Mouse (Mus musculus) hindbrain, embryonic 11.5 days (tissue): ENCODE data around the gene Grk5. TPM values are rescaled to one million over a fixed set of nuclear protein-coding genes. Genes with fewer than 3 reads are reported as not detected.

ENCODE experiments used
- ATAC-seq: fragments of 200-750 bp; cut with Nextera tagmentation; 2 replicates; pipeline ENCODE4 v1.8.0; 2017; ENCODE audit warnings: mild to moderate bottlenecking, moderate TSS enrichment, moderate library complexity; ENCODE audit not compliant: low FRiP score
- DNase-seq: peaks from one replicate; pipeline ENCODE4 v3.0.0-alpha.2; 2015; ENCODE audit warnings: low spot score
- H3K27ac ChIP-seq: fragments of 300-500 bp; sonication (generic); 2 replicates; pipeline ENCODE4 v1.5.1; 2014; ENCODE audit warnings: mild to moderate bottlenecking, low read depth, low read length
- H3K27me3 ChIP-seq: fragments of 300-500 bp; sonication (generic); 2 replicates; pipeline ENCODE4 v1.6.1; 2014; ENCODE audit warnings: mild to moderate bottlenecking, low read length, moderate library complexity, mixed read lengths; ENCODE audit not compliant: control insufficient read depth, insufficient read depth
- H3K36me3 ChIP-seq: fragments of 300-500 bp; sonication (generic); 2 replicates; pipeline ENCODE4 v1.6.1; 2014; ENCODE audit warnings: mild to moderate bottlenecking, low read length, moderate library complexity, mixed read lengths; ENCODE audit not compliant: control insufficient read depth, insufficient read depth
- H3K4me1 ChIP-seq: fragments of 300-500 bp; sonication (generic); replicated peaks from 2 replicates; pipeline ENCODE4 v1.6.1; 2014; ENCODE audit warnings: low read length, mixed read lengths; ENCODE audit not compliant: control insufficient read depth, insufficient read depth
- H3K4me2 ChIP-seq: fragments of 300-500 bp; sonication (generic); replicated peaks from 2 replicates; pipeline ENCODE4 v1.6.1; 2014; ENCODE audit warnings: mild to moderate bottlenecking, low read depth, low read length
- H3K4me3 ChIP-seq: fragments of 300-500 bp; sonication (generic); 2 replicates; pipeline ENCODE4 v1.5.1; 2014; ENCODE audit warnings: low read depth, low read length
- H3K9ac ChIP-seq: fragments of 300-500 bp; sonication (generic); 2 replicates; pipeline ENCODE4 v1.6.1; 2014; ENCODE audit warnings: low read depth, low read length
- H3K9me3 ChIP-seq: fragments of 300-500 bp; sonication (generic); 2 replicates; pipeline ENCODE4 v1.6.1; 2016; ENCODE audit warnings: low read length; ENCODE audit not compliant: control insufficient read depth
- WGBS: fragments of 180-500 bp; shearing (Covaris S2); extraction: QIAGEN DNeasy Blood & Tissue Kit; methylation state at CpG from one replicate; pipeline ENCODE4 v1.1.7; 2014; 5-methylcytosine and 5-hydroxymethylcytosine counted together
- polyA plus RNA-seq: library from polyadenylated mRNA; unstranded; fragments of >200 nt; fragmentation: Nextera tagmentation; extraction: Ambion mirVana; gene quantifications from 2 replicates; pipeline ENCODE4 v1.2.1, GENCODE M21; 2014

Grk5 gene
- polyA plus RNA-seq, 1 experiment from 2014 or later, result 3.0 TPM

DNA sequence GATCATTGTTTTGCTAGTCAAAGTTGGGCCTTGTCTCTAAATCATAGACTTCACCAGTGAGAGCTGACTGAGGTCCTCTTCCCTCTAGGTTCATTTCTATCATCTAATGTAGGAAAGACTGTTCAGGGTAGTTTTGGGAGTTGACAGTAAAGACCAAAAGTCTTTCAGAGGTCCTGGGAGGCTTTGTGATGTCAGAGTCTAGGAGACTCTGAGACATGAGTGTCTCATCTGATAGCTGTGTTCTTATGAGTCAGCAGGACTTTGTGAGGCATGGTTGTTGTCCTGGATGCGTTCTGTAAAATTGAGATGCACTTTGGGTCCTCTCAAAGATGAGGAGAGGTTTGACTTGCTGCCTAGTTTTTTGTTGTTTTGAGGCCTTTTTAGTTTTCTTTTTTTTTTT lies 66.2 kb downstream of the Grk5 start:
- Histone ChIP-seq H3K27ac (no peak overlapping the region), H3K9ac (no peak overlapping the region), H3K4me1 (no peaks in the 10 kb centered on the region), H3K36me3 (no peaks in the 10 kb centered on the region), H3K4me2 (no peak overlapping the region), H3K27me3 (no peaks in the 10 kb centered on the region), H3K9me3 (no peaks in the 10 kb centered on the region), H3K4me3 (no peak overlapping the region)
- WGBS, result 91% methylated on average over 1 of the region's 1 CpGs
- ATAC-seq (no peak), DNase-seq (no peak)

GRCm38 (mm10) chr19:60956198-60956750 lies 66.7 kb downstream of the Grk5 start:
- no peak overlapping the region for H3K4me2 ChIP-seq
- ATAC-seq, result no peak
- no peaks in the 10 kb centered on the region for H3K36me3 ChIP-seq
- H3K9me3 ChIP-seq, result no peaks in the 10 kb centered on the region
- H3K9ac ChIP-seq, result no peak overlapping the region
- no peaks in the 10 kb centered on the region for H3K4me1 ChIP-seq
- no peak overlapping the region for H3K27ac ChIP-seq
- H3K27me3 ChIP-seq, result no peaks in the 10 kb centered on the region
- H3K4me3 ChIP-seq, result no peak overlapping the region
- no peak for DNase-seq

- ATAC-seq (no peak), DNase-seq (no peak)
- WGBS, result 96% methylated on average over 1 of the region's 1 CpGs
- Histone ChIP-seq H3K27ac (no peak overlapping the region), H3K9me3 (no peaks in the 10 kb centered on the region), H3K4me3 (no peak overlapping the region), H3K4me2 (no peak overlapping the region), H3K4me1 (no peaks in the 10 kb centered on the region), H3K9ac (no peak overlapping the region), H3K36me3 (no peaks in the 10 kb centered on the region), H3K27me3 (no peaks in the 10 kb centered on the region)
These were observed 70.2 kb downstream of the Grk5 start for GRCm38 (mm10) chr19:60959706-60960230.

DNA sequence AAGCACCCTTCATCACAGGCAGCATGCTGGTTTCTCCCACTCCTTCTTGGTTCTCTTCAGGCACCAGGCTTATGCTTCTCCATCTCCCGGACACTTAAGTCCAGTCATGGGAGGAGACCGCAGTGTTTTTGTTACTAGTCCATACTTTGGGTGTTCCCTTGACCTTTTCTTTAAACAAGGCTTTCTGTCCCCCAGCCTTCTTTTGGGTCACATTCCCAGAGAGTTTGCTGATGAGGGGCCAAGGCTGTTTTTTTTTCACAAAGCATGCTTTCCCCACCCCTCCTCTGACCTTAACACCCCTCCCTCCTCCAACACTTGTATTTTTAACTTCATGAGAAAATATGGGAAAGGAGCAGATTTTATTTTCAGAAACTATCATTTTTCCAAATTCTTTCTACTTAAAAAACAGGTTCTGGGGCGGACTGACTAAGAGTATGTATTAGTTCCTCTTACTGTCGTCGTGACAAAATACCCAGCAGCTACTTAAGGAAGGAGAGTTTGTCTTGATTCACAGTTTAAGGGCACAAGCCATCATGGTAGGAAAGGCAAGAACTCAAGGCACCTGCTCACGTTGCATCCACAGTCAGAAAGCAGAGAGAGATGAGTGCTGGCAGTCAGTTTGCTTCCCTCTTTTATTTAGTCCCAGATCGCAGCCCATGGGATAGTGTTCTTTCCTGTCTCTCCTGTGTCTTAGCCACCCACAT lies 73.0 kb downstream of the Grk5 start:
- ATAC-seq (no peak), DNase-seq (no peak)
- no peak overlapping the region for H3K4me3 ChIP-seq
- H3K4me2 ChIP-seq, result no peak overlapping the region
- no peaks in the 10 kb centered on the region for H3K27me3 ChIP-seq
- no peak overlapping the region for H3K27ac ChIP-seq
- H3K9ac ChIP-seq, result no peak overlapping the region
- H3K4me1 ChIP-seq, result no peaks in the 10 kb centered on the region
- no peaks in the 10 kb centered on the region for H3K36me3 ChIP-seq
- H3K9me3 ChIP-seq, result no peaks in the 10 kb centered on the region
- 88% methylated on average over 7 of the region's 7 CpGs for WGBS

DNA sequence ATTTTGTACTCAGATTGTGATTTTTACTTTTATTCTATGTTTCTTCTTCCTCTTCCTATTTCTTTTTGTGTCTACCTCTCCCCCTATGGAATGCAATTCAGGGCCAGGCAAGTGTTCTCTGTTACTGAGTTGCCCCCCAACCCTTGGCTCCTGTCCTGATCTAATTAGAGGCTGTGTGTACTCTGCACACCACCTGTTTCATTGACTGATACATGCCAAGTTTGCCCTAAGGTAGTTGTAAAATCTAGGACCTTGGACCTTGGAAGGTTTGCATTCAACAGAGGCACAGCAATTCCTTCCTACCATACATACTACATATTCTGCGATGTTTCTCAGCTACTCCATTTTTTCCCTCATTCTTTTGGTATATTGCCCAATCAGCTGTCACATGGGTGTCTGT lies 78.4 kb downstream of the Grk5 start:
- no peak for DNase-seq
- no peak overlapping the region for H3K4me3 ChIP-seq
- H3K27me3 ChIP-seq, result no peaks in the 10 kb centered on the region
- no peak for ATAC-seq
- no peak overlapping the region for H3K4me2 ChIP-seq
- H3K9me3 ChIP-seq, result no peaks in the 10 kb centered on the region
- H3K9ac ChIP-seq, result no peak overlapping the region
- H3K4me1 ChIP-seq, result no peaks in the 10 kb centered on the region
- WGBS, result 96% methylated on average over 1 of the region's 1 CpGs
- H3K36me3 ChIP-seq, result no peaks in the 10 kb centered on the region
- H3K27ac ChIP-seq, result no peak overlapping the region

DNA sequence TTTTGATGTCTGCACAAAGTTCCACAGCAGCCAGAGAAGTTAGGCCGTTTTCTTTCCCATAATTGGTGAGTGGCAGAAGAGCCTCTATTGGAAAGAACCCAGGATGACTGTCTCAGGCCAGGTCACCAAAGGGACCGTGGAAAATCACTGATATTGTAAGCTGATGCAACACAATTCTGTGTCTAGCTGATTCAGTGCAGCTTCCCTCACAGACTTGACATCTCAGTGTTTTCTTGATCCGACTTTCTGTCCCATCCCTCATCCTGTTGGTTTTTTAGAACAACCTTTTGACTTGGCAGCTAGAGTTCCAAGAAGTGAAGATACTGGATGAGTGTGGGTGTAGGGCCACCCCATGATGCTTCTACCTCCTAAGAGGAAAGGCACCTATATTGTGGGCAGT lies 80.9 kb downstream of the Grk5 start:
- no peak for DNase-seq
- no peak for ATAC-seq
- H3K36me3 ChIP-seq, result no peaks in the 10 kb centered on the region
- no peak overlapping the region for H3K4me2 ChIP-seq
- H3K27ac ChIP-seq, result no peak overlapping the region
- no peak overlapping the region for H3K4me3 ChIP-seq
- H3K4me1 ChIP-seq, result no peaks in the 10 kb centered on the region
- H3K27me3 ChIP-seq, result no peaks in the 10 kb centered on the region
- H3K9me3 ChIP-seq, result no peaks in the 10 kb centered on the region
- WGBS, result 89% methylated on average over 3 of the region's 3 CpGs
- no peak overlapping the region for H3K9ac ChIP-seq

DNA sequence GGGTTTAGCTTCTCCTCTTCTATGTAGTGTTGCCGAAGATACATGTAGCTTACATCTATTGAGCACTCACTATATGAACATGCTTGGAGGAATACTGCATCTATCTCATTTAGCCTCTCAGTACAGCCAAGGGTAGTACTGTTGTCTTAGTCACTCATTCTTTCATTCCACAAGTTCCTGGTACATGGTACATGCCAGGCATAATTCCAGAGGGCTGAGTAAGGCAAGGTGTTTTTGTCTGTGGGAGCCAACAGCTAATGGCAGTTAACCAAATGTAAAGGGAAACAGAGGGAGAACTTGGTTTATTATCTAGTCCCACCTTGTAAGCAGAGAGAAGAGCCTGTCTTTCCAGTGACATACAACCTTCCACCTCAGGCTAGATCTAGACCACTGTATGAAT lies 82.0 kb downstream of the Grk5 start:
- Histone ChIP-seq H3K4me1 (no peaks in the 10 kb centered on the region), H3K4me3 (no peak overlapping the region), H3K9me3 (no peaks in the 10 kb centered on the region), H3K9ac (no peak overlapping the region), H3K4me2 (no peak overlapping the region), H3K27me3 (no peaks in the 10 kb centered on the region), H3K27ac (no peak overlapping the region), H3K36me3 (no peaks in the 10 kb centered on the region)
- WGBS, result 90% methylated on average over 1 of the region's 1 CpGs
- DNase-seq, result no peak
- ATAC-seq, result no peak

DNA sequence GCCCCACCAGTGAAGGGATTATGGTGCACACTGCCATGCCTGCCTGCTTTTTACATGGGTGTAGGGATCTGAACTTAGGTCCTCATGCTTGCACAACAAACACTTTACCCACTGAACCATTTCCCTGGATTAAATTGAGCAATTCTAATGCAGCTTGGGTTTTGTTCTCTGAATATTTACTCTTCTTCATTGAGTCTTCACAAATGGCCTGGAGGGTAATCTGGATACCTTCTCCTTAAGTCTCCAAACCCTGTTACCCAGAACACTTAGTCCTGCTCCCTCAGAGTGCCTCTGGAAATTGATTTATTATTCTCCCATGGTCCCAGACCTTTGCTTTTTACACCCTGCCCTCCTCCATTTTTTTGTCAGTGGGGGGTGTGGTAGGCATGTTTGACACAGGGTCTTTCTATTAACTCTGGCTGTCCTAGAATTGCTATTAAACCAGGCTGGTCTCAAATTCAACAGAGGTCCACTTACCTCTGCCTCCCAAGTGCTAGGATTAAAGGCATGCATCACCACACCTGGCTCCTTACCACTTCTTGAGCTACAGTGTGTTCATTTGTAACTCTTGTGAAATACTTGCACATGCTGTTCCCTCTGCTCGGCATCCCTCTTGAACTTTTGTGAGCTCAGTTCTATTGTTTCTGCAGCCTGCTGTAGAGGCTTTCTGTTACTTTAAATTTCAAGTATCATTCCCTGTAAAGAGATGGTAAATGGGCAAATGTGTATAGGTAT lies 82.9 kb downstream of the Grk5 start:
- no peaks in the 10 kb centered on the region for H3K4me1 ChIP-seq
- no peak for ATAC-seq
- WGBS, result 73% methylated on average over 1 of the region's 1 CpGs

GRCm38 (mm10) chr19:60973508-60973907 lies 84.0 kb downstream of the Grk5 start:
- Histone ChIP-seq H3K36me3 (no peaks in the 10 kb centered on the region), H3K27ac (no peak overlapping the region), H3K4me2 (no peak overlapping the region), H3K27me3 (no peaks in the 10 kb centered on the region), H3K9me3 (no peaks in the 10 kb centered on the region), H3K4me3 (no peak overlapping the region), H3K9ac (no peak overlapping the region), H3K4me1 (no peaks in the 10 kb centered on the region)
- 96% methylated on average over 2 of the region's 2 CpGs for WGBS
- ATAC-seq, result no peak
- DNase-seq, result no peak

More for the DNA sequence above, 82.9 kb downstream of the Grk5 start:
- H3K4me3 ChIP-seq, result no peak overlapping the region
- no peak for DNase-seq
- H3K9me3 ChIP-seq, result no peaks in the 10 kb centered on the region
- no peaks in the 10 kb centered on the region for H3K27me3 ChIP-seq
- H3K36me3 ChIP-seq, result no peaks in the 10 kb centered on the region
- H3K9ac ChIP-seq, result no peak overlapping the region
- H3K4me2 ChIP-seq, result no peak overlapping the region
- no peak overlapping the region for H3K27ac ChIP-seq
